Mouse (Mus musculus) kidney, adult 2 months (tissue): Measurements from ENCODE around the gene Gm6169.

Experiments used
- CTCF ChIP-seq: fragments of 200-500 bp; conservative IDR thresholded peaks from 2 replicates; pipeline ENCODE4 v1.5.1; 2011; ENCODE audit warnings: low read depth, mild to moderate bottlenecking, control low read depth, low read length, moderate library complexity, mixed read lengths; ENCODE audit not compliant: insufficient read depth, insufficient read length
- POLR2A ChIP-seq: fragments of 200-500 bp; IDR thresholded peaks from one replicate; pipeline ENCODE4 v1.6.1; 2011; ENCODE audit warnings: low read depth, low read length, control low read depth

DNA sequence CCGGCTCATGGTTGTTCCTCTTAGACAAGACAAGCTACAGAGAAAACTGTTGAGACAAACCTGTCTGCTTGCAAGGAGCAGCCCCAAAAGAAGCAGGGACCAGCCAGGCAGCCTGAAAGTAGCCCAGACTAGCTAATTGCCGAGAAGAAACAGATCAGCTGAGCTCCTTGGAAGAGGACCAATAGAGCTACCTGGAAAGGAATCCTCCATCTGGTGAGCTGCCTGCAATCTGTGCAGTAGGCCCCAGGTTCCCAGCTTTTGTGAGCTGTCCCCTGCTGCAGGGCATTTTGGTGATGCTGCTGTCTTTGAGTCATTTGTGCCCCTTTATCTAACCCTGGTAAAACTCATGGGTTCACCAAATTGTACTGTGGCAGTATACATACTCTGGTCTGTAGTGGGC is 18.8 kb downstream of the Gm6169 start:
- TF ChIP-seq POLR2A (no peak), CTCF (no peak)
